Mouse (Mus musculus) midbrain, embryonic 13.5 days (tissue): ENCODE results near the gene Slc25a33. TPM values are rescaled to one million over a fixed set of nuclear protein-coding genes. Genes with fewer than 3 reads are reported as not detected.
A peak's percentile ranks its signal among the peaks of the same experiment; 100 is the strongest.

Experiments used
- ATAC-seq: fragments of 200-750 bp; cut with Nextera tagmentation; 2 replicates; pipeline ENCODE4 v1.8.0; 2017; ENCODE audit warnings: mild to moderate bottlenecking, moderate TSS enrichment, moderate library complexity
- H3K27ac ChIP-seq: fragments of 300-500 bp; sonication (generic); 2 replicates; pipeline ENCODE4 v1.5.1; 2015; ENCODE audit warnings: inconsistent platforms, mild to moderate bottlenecking, moderate library complexity
- H3K27me3 ChIP-seq: fragments of 300-500 bp; sonication (generic); 2 replicates; pipeline ENCODE4 v1.6.1; 2015; ENCODE audit warnings: mild to moderate bottlenecking, inconsistent platforms
- H3K36me3 ChIP-seq: fragments of 300-500 bp; sonication (generic); 2 replicates; pipeline ENCODE4 v1.6.1; 2015; ENCODE audit warnings: mild to moderate bottlenecking, inconsistent platforms
- H3K4me1 ChIP-seq: fragments of 300-500 bp; sonication (generic); replicated peaks from 2 replicates; pipeline ENCODE4 v1.6.1; 2015; ENCODE audit warnings: inconsistent platforms
- H3K4me2 ChIP-seq: fragments of 300-500 bp; sonication (generic); replicated peaks from 2 replicates; pipeline ENCODE4 v1.6.1; 2015; ENCODE audit warnings: moderate library complexity, mild to moderate bottlenecking, inconsistent platforms
- H3K4me3 ChIP-seq: fragments of 300-500 bp; sonication (generic); replicated peaks from 2 replicates; pipeline ENCODE4 v1.5.1; 2015; ENCODE audit warnings: mild to moderate bottlenecking, inconsistent platforms
- H3K9ac ChIP-seq: fragments of 300-500 bp; sonication (generic); replicated peaks from 2 replicates; pipeline ENCODE4 v1.6.1; 2015; ENCODE audit warnings: mild to moderate bottlenecking, inconsistent platforms
- H3K9me3 ChIP-seq: fragments of 300-500 bp; sonication (generic); 2 replicates; pipeline ENCODE4 v1.6.1; 2016; ENCODE audit warnings: mild to moderate bottlenecking, inconsistent platforms
- WGBS: fragments of 180-500 bp; shearing (Covaris S2); methylation state at CpG from one replicate; pipeline ENCODE4 v1.1.7; 2015; 5-methylcytosine and 5-hydroxymethylcytosine counted together
- microRNA-seq: library from miRNA; unstranded; fragments of <30 nt; microRNA quantifications from one replicate; pipeline ENCODE4, GENCODE M21; 2016
- polyA plus RNA-seq: library from polyadenylated mRNA; unstranded; fragments of >200 nt; fragmentation: Nextera tagmentation; extraction: Ambion mirVana; gene quantifications from 2 replicates; pipeline ENCODE4 v1.2.1, GENCODE M21; 2015

The Slc25a33 gene
- polyA plus RNA-seq, 1 experiment from 2014 or later: 21.9 TPM

DNA sequence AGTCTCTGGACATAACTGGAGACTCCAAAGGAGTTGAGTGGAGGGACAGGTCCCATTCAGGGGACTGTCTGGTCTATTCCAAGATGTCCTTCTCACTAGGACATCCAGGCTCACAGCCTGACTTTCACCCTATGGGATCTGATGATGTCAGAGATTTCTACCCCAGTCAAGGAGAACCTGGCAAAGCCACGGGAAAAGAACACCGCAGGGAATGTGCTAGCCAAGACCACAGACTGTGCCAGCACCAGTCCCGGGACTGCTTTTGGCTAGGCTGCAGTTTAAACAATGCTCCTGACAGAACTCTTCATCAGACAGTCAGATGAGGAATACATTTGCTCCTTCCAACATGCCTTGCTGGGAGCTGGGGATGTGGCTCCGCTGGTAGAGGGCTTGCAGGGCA is 74.1 kb downstream of the Slc25a33 start:
- H3K27me3 ChIP-seq: peaks cover 46% of the 10 kb centered on the region
- H3K36me3 ChIP-seq: no peaks in the 10 kb centered on the region
- no peak for ATAC-seq
- H3K9ac ChIP-seq: no peak overlapping the region
- H3K4me3 ChIP-seq: no peak overlapping the region
- H3K4me1 ChIP-seq: peaks cover 17% of the 10 kb centered on the region
- no peak overlapping the region for H3K4me2 ChIP-seq
- H3K9me3 ChIP-seq: no peaks in the 10 kb centered on the region
- WGBS: 81% methylated on average over 4 of the region's 4 CpGs
- H3K27ac ChIP-seq: no peak overlapping the region

DNA sequence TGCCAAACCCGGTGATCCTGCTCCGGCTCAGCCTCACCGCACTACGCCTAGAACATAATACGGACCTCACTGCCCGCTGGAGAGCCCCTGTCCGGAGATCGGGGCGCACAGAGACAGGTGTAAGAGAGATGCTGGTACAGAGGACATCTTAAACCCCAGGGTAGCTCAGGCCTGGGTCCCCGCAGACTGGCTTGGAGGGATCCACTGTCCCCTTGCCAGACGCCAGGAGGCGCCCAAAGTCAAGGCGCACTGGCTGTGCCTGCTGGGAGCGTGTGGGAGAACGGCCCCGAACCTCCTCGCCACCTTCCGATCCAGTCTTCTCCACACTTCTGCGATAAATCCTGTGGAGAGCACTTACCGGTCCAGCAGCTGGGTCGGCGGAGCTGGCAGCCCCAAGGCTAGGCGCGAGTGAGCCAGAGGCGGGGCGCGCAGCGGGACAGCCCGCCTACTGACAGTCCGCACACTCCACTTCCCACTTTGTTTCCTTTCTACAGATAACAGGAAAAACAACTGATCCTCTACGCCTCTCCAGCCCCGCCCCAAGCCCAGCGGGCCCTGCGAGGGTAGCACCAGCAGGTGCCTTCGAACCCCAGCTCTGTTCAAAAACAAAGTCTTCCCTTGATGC is 75.8 kb downstream of the Slc25a33 start:
- peak; percentile 79 for ATAC-seq
- H3K9me3 ChIP-seq: no peaks in the 10 kb centered on the region
- no peak overlapping the region for H3K27ac ChIP-seq
- H3K4me2 ChIP-seq: peak overlapping the region; percentile 68
- peak overlapping the region; percentile 45 for H3K4me3 ChIP-seq
- H3K9ac ChIP-seq: peak overlapping the region; percentile 63
- peaks cover 17% of the 10 kb centered on the region for H3K4me1 ChIP-seq
- H3K36me3 ChIP-seq: no peaks in the 10 kb centered on the region
- H3K27me3 ChIP-seq: peaks cover 46% of the 10 kb centered on the region
- under 1% methylated on average over 35 of the region's 35 CpGs for WGBS

DNA sequence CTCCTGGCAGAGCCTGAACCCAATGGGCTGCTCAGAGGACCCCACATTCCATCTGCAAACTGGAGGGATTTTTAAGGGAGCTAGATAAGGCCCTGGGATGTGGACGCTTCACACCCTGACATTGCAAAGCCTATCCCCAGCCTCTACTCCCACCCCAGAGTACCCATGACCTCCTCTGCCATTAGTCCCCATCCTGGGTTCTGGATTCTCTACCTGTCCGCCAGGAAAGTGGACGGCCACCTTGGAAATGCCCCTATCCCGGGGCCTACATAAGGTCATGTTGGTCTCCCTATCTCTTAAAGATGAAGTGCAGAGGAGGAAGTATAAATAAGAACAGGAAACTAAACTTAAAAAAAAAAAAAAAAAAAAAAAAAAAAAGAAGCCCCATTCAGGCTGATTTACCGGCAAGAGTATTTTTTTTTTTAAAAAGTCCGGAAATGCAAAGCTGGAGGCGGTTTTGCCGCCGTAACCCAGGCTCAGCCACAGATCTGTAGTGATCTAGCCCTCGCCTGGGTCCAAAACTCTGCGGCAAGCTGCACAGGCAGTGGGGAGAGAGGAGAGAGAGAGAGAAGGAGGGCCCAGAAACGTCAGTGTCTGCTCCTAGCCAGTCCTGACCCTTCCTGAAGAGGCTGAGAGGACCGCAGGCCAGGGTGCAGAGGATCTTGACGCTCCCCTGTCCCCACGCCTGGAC is 76.4 kb downstream of the Slc25a33 start:
- Histone ChIP-seq H3K9ac (peak overlapping the region; percentile 63), H3K27me3 (peaks cover 46% of the 10 kb centered on the region), H3K36me3 (no peaks in the 10 kb centered on the region), H3K4me3 (peak overlapping the region; percentile 45), H3K4me1 (peaks cover 17% of the 10 kb centered on the region), H3K4me2 (peak overlapping the region; percentile 68), H3K27ac (no peak overlapping the region), H3K9me3 (no peaks in the 10 kb centered on the region)
- WGBS: 19% methylated on average over 15 of the region's 15 CpGs
- peak; percentile 46 for ATAC-seq

DNA sequence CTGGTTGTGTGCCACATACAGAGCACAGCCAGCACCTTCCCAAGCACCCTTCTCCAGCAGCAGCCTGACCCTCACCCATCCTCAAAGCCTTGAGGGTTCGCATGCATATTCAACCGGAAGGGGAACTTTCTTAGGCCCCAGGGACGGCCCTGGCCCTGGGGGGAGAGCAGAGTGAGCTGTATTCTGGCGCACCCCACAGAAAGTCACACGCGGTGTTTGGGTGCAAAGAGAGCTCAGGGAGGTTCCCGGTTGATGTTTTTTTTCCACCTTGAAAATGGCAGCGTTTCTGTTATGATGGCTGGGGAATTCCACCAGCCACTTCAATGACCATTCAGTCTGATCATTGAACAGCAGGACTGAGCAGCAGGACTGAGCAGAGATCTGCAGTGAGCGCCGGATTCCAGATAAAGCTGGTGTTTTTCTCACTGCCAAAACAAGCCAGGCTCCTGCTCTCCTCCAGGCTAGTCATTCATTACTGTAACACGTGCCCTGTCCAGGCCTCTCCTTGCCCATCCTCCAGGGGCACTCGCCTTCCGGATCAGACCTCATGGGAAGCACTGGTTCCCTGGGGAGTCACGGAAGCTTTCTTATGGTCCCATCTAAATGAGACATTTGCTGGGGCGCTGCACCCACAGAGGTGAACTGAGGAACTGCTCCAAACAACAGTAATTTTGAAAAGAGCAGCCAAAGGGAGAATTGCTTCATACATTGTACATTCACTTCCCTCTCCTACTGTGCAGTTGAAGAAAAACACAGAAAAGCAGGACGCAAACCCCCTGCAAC is 77.7 kb downstream of the Slc25a33 start:
- H3K4me1 ChIP-seq: peaks cover 17% of the 10 kb centered on the region
- no peak overlapping the region for H3K9ac ChIP-seq
- no peak overlapping the region for H3K4me2 ChIP-seq
- H3K4me3 ChIP-seq: no peak overlapping the region
- no peak for ATAC-seq
- no peaks in the 10 kb centered on the region for H3K36me3 ChIP-seq
- 33% methylated on average over 16 of the region's 16 CpGs for WGBS
- H3K27me3 ChIP-seq: peaks cover 46% of the 10 kb centered on the region
- no peak overlapping the region for H3K27ac ChIP-seq
- no peaks in the 10 kb centered on the region for H3K9me3 ChIP-seq

Small RNA genes within 50 kb of the gene (microRNA-seq; reads per million reads assigned to microRNA genes)
- gene Gm47301: not detected

Other genes with a start within 250 kb of the Slc25a33 start
- gene Clstn1, start 187.8 kb downstream of the Slc25a33 start, polyA plus RNA-seq: 41.9 and 61.9 TPM in 2 replicates
- 13.2 and 13.7 TPM in 2 replicates for gene Pik3cd, start 71.7 kb downstream of the Slc25a33 start, polyA plus RNA-seq
- 37.7 and 40.6 TPM in 2 replicates for gene Tmem201, start 36.2 kb downstream of the Slc25a33 start, polyA plus RNA-seq
- gene Spsb1, start 180.8 kb upstream of the Slc25a33 start, polyA plus RNA-seq: 4.0 and 4.8 TPM in 2 replicates
- gene H6pd, start 234.7 kb upstream of the Slc25a33 start, polyA plus RNA-seq: 1.7 and 1.9 TPM in 2 replicates